Mouse (Mus musculus): Measurements from ENCODE around the gene 4933406M09Rik. TPM values are rescaled to one million over a fixed set of nuclear protein-coding genes. Genes with fewer than 3 reads are reported as not detected.

4933406M09Rik gene
- polyA plus RNA-seq, 1 experiment from 2014 or later: not detected

- DNase-seq (ENCODE audit: low spot score): no peak
Measured at GRCm38 (mm10) chr1:134426289-134426688, 40.5 kb downstream of the 4933406M09Rik start.

GRCm38 (mm10) chr1:134433002-134433401 lies 47.3 kb downstream of the 4933406M09Rik start:
- no peak for DNase-seq (ENCODE audit: low spot score)

GRCm38 (mm10) chr1:134433473-134433872 lies 47.7 kb downstream of the 4933406M09Rik start:
- DNase-seq (ENCODE audit: low spot score): no peak

- peak; percentile 61 for DNase-seq (ENCODE audit: low spot score)
Measured at GRCm38 (mm10) chr1:134435414-134435813, 49.7 kb downstream of the 4933406M09Rik start.

- DNase-seq (ENCODE audit: low spot score): no peak
Measured at GRCm38 (mm10) chr1:134440437-134440836, 54.7 kb downstream of the 4933406M09Rik start.

Other genes with a start within 250 kb of the 4933406M09Rik start
- 5.3 and 5.9 TPM in 2 replicates for gene Chil1, start 203.8 kb upstream of the 4933406M09Rik start, polyA plus RNA-seq (2015; fragmentation: Nextera tagmentation; extraction: Ambion mirVana)
- 0.76 and 0.82 TPM in 2 replicates for gene Mybph, start 192.5 kb upstream of the 4933406M09Rik start, polyA plus RNA-seq (2015; fragmentation: Nextera tagmentation; extraction: Ambion mirVana)
- gene Adora1, start 150.5 kb upstream of the 4933406M09Rik start, polyA plus RNA-seq (2015; fragmentation: Nextera tagmentation; extraction: Ambion mirVana): 0.14 and 0.21 TPM in 2 replicates
- gene Myog, start 96.0 kb upstream of the 4933406M09Rik start, polyA plus RNA-seq (2015; fragmentation: Nextera tagmentation; extraction: Ambion mirVana): 3.0 and 3.5 TPM in 2 replicates
- 2.1 and 3.2 TPM in 2 replicates for gene Ppfia4, start 53.0 kb upstream of the 4933406M09Rik start, polyA plus RNA-seq (2015; fragmentation: Nextera tagmentation; extraction: Ambion mirVana)
- 58.0 and 64.3 TPM in 2 replicates for gene Tmem183a, start 24.0 kb upstream of the 4933406M09Rik start, polyA plus RNA-seq (2015; fragmentation: Nextera tagmentation; extraction: Ambion mirVana)
- 13.4 and 20.4 TPM in 2 replicates for gene Cyb5r1, start 19.6 kb downstream of the 4933406M09Rik start, polyA plus RNA-seq (2015; fragmentation: Nextera tagmentation; extraction: Ambion mirVana)
- gene Adipor1, start 29.4 kb downstream of the 4933406M09Rik start, polyA plus RNA-seq (2015; fragmentation: Nextera tagmentation; extraction: Ambion mirVana): 65.8 and 67.9 TPM in 2 replicates
- gene Klhl12, start 69.6 kb downstream of the 4933406M09Rik start, polyA plus RNA-seq (2015; fragmentation: Nextera tagmentation; extraction: Ambion mirVana): 12.7 and 14.3 TPM in 2 replicates
- gene Rabif, start 108.7 kb downstream of the 4933406M09Rik start, polyA plus RNA-seq (2015; fragmentation: Nextera tagmentation; extraction: Ambion mirVana): 46.2 and 46.4 TPM in 2 replicates
- gene Mgat4e, start 163.7 kb downstream of the 4933406M09Rik start, polyA plus RNA-seq (2015; fragmentation: Nextera tagmentation; extraction: Ambion mirVana): not detected in 2 replicates
- gene Kdm5b, start 174.2 kb downstream of the 4933406M09Rik start, polyA plus RNA-seq (2015; fragmentation: Nextera tagmentation; extraction: Ambion mirVana): 43.7 and 53.6 TPM in 2 replicates

Measured in thymus, postnatal 0 days (tissue).